Mouse (Mus musculus) stomach, postnatal 0 days (tissue): ENCODE results near the gene Inafm2. TPM values are rescaled to one million over a fixed set of nuclear protein-coding genes. Genes with fewer than 3 reads are reported as not detected.

ENCODE experiments used
- ATAC-seq: fragments of 200-750 bp; cut with Nextera tagmentation; 2 replicates; pipeline ENCODE4 v1.8.0; 2017; ENCODE audit not compliant: low FRiP score, low TSS enrichment
- DNase-seq: peaks from one replicate; pipeline ENCODE4 v3.0.0-alpha.2; 2016; ENCODE audit warnings: low spot score
- H3K27ac ChIP-seq: fragments of 300-500 bp; sonication (generic); replicated peaks from 2 replicates; pipeline ENCODE4 v1.5.1; 2014; ENCODE audit warnings: mild to moderate bottlenecking, control low read depth
- H3K27me3 ChIP-seq: fragments of 300-500 bp; sonication (generic); 2 replicates; pipeline ENCODE4 v1.6.1; 2014; ENCODE audit warnings: low read length; ENCODE audit not compliant: control insufficient read depth, insufficient read depth
- H3K36me3 ChIP-seq: fragments of 300-500 bp; sonication (generic); 2 replicates; pipeline ENCODE4 v1.6.1; 2014; ENCODE audit warnings: low read length, mixed read lengths; ENCODE audit not compliant: control insufficient read depth, insufficient read depth
- H3K4me1 ChIP-seq: fragments of 300-500 bp; sonication (generic); replicated peaks from 2 replicates; pipeline ENCODE4 v1.6.1; 2014; ENCODE audit warnings: antibody characterized with exemption; ENCODE audit not compliant: control insufficient read depth, insufficient read depth
- H3K4me2 ChIP-seq: fragments of 300-500 bp; sonication (generic); replicated peaks from 2 replicates; pipeline ENCODE4 v1.6.1; 2014; ENCODE audit warnings: low read depth, mild to moderate bottlenecking, control low read depth, moderate library complexity
- H3K4me3 ChIP-seq: fragments of 300-500 bp; sonication (generic); 2 replicates; pipeline ENCODE4 v1.5.1; 2014; ENCODE audit warnings: low read depth, low read length, control low read depth
- H3K9ac ChIP-seq: fragments of 300-500 bp; sonication (generic); 2 replicates; pipeline ENCODE4 v1.6.1; 2014; ENCODE audit warnings: mild to moderate bottlenecking, low read length, control low read depth, mixed read lengths
- H3K9me3 ChIP-seq: fragments of 300-500 bp; sonication (generic); 2 replicates; pipeline ENCODE4 v1.6.1; 2016; ENCODE audit warnings: low read length; ENCODE audit not compliant: control insufficient read depth
- CTCF ChIP-seq: IDR thresholded peaks from 2 replicates; pipeline ENCODE4 v1.5.1; 2016; ENCODE audit warnings: antibody characterized with exemption, low read depth, mild to moderate bottlenecking, moderate library complexity
- EP300 ChIP-seq: optimal IDR thresholded peaks from 2 replicates; pipeline ENCODE3; 2016; ENCODE audit warnings: antibody characterized with exemption
- WGBS: fragments of 180-500 bp; shearing (Covaris S2); extraction: QIAGEN DNeasy Blood & Tissue Kit; methylation state at CpG from one replicate; pipeline ENCODE4 v1.1.7; 2014; 5-methylcytosine and 5-hydroxymethylcytosine counted together
- polyA plus RNA-seq: library from polyadenylated mRNA; unstranded; fragments of >200 nt; fragmentation: Nextera tagmentation; extraction: Ambion mirVana; gene quantifications from 2 replicates; pipeline ENCODE4 v1.2.1, GENCODE M21; 2015

The Inafm2 gene
- polyA plus RNA-seq, 1 experiment from 2014 or later, result 33.8 TPM

DNA sequence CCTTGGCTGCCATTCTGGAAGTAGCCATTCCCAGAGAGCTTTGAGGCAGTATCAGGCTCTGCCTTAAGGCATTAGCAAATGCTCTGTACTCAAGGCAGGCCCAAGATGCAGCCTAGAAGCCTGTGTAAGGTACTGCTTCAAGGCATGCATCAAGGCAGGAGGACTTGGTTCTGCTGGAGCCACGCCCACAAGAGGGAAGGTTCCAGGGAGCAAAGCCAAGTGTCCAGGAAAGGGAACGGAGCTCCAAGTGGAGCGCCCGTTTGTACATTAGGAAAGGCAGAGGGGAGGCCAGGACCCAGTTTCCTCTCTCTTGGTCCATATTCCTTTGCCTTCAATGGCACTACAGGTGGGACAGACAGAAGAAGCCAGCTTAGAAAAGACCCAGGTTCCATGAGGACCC lies 37.1 kb upstream of the Inafm2 start:
- Histone ChIP-seq H3K27ac (no peak overlapping the region), H3K4me2 (no peak overlapping the region), H3K4me3 (no peak overlapping the region), H3K27me3 (peaks cover 16% of the 10 kb centered on the region; the same call in 1 of the 2 replicates), H3K9me3 (no peaks in the 10 kb centered on the region), H3K4me1 (peaks cover 6% of the 10 kb centered on the region), H3K36me3 (no peaks in the 10 kb centered on the region), H3K9ac (no peak overlapping the region)
- TF ChIP-seq CTCF, result no peak
- ATAC-seq (no peak), DNase-seq (no peak)
- WGBS, result 62% methylated on average over 4 of the region's 4 CpGs

- Histone ChIP-seq H3K27ac (no peak overlapping the region), H3K36me3 (no peaks in the 10 kb centered on the region), H3K9me3 (no peaks in the 10 kb centered on the region), H3K4me1 (no peaks in the 10 kb centered on the region; the same call in 1 of the 2 replicates), H3K27me3 (peaks cover 9% of the 10 kb centered on the region; the same call in 1 of the 2 replicates), H3K4me3 (no peak overlapping the region), H3K4me2 (no peak overlapping the region), H3K9ac (no peak overlapping the region)
- no peak for TF ChIP-seq EP300
- no peak for TF ChIP-seq CTCF
- 63% methylated on average over 4 of the region's 4 CpGs for WGBS
- DNase-seq, result no peak
- no peak for ATAC-seq
Measured at GRCm38 (mm10) chr2:118709655-118710221, 35.8 kb upstream of the Inafm2 start.

GRCm38 (mm10) chr2:118711038-118711494 lies 34.5 kb upstream of the Inafm2 start:
- H3K27me3 ChIP-seq, result peaks cover 6% of the 10 kb centered on the region; the same call in 1 of the 2 replicates
- ATAC-seq (peak; percentile 73), DNase-seq (peak; percentile 70)

GRCm38 (mm10) chr2:118713631-118714030 lies 31.9 kb upstream of the Inafm2 start:
- ATAC-seq (no peak), DNase-seq (no peak)
- 88% methylated on average over 6 of the region's 6 CpGs for whole genome bisulfite sequencing
- Histone ChIP-seq H3K9me3 (no peaks in the 10 kb centered on the region), H3K27me3 (peaks cover 4% of the 10 kb centered on the region; the same call in 1 of the 2 replicates), H3K4me3 (no peak overlapping the region), H3K4me1 (no peaks in the 10 kb centered on the region; the same call in 1 of the 2 replicates), H3K4me2 (no peak overlapping the region), H3K9ac (no peak overlapping the region), H3K36me3 (no peaks in the 10 kb centered on the region), H3K27ac (no peak overlapping the region)
- TF ChIP-seq CTCF (no peak), EP300 (no peak)

More at GRCm38 (mm10) chr2:118711038-118711494, 34.5 kb upstream of the Inafm2 start:
- WGBS, result under 1% methylated on average over 33 of the region's 36 CpGs
- H3K4me1 ChIP-seq, result no peaks in the 10 kb centered on the region; the same call in 1 of the 2 replicates
- peak overlapping the region; percentile 65 for H3K4me2 ChIP-seq
- no peaks in the 10 kb centered on the region for H3K9me3 ChIP-seq
- no peak for TF ChIP-seq EP300
- TF ChIP-seq CTCF, result no peak
- H3K36me3 ChIP-seq, result no peaks in the 10 kb centered on the region
- peak overlapping the region; percentile 45; the same call in 1 of the 2 replicates for H3K9ac ChIP-seq
- H3K27ac ChIP-seq, result no peak overlapping the region
- H3K4me3 ChIP-seq, result peak overlapping the region; percentile 35

- WGBS, result 44% methylated on average over 4 of the region's 4 CpGs
- Histone ChIP-seq H3K4me3 (no peak overlapping the region), H3K27ac (no peak overlapping the region), H3K4me2 (no peak overlapping the region), H3K4me1 (no peaks in the 10 kb centered on the region; the same call in 1 of the 2 replicates), H3K9me3 (no peaks in the 10 kb centered on the region), H3K27me3 (peaks cover 4% of the 10 kb centered on the region; the same call in 1 of the 2 replicates), H3K9ac (no peak overlapping the region), H3K36me3 (no peaks in the 10 kb centered on the region)
- DNase-seq (no peak), ATAC-seq (no peak)
- no peak for TF ChIP-seq CTCF
- TF ChIP-seq EP300, result no peak
Measured at GRCm38 (mm10) chr2:118714230-118714629, 31.3 kb upstream of the Inafm2 start.

GRCm38 (mm10) chr2:118716677-118717076 lies 28.9 kb upstream of the Inafm2 start:
- H3K36me3 ChIP-seq, result no peaks in the 10 kb centered on the region
- DNase-seq (no peak), ATAC-seq (no peak)
- H3K27me3 ChIP-seq, result peaks cover 2% of the 10 kb centered on the region; the same call in 1 of the 2 replicates
- H3K4me3 ChIP-seq, result no peak overlapping the region
- 83% methylated on average over 5 of the region's 5 CpGs for WGBS
- H3K27ac ChIP-seq, result no peak overlapping the region
- no peak overlapping the region for H3K9ac ChIP-seq
- no peak overlapping the region for H3K4me2 ChIP-seq
- no peaks in the 10 kb centered on the region for H3K4me1 ChIP-seq
- TF ChIP-seq EP300, result no peak
- no peak for TF ChIP-seq CTCF
- H3K9me3 ChIP-seq, result no peaks in the 10 kb centered on the region
